Mouse (Mus musculus): ENCODE measurements around the gene Lck. TPM values are rescaled to one million over a fixed set of nuclear protein-coding genes. Genes with fewer than 3 reads are reported as not detected.

Gene Lck
- total and polyA plus RNA-seq, 3 experiments = 0.84 to 3.5 (median 1.1) TPM

DNA sequence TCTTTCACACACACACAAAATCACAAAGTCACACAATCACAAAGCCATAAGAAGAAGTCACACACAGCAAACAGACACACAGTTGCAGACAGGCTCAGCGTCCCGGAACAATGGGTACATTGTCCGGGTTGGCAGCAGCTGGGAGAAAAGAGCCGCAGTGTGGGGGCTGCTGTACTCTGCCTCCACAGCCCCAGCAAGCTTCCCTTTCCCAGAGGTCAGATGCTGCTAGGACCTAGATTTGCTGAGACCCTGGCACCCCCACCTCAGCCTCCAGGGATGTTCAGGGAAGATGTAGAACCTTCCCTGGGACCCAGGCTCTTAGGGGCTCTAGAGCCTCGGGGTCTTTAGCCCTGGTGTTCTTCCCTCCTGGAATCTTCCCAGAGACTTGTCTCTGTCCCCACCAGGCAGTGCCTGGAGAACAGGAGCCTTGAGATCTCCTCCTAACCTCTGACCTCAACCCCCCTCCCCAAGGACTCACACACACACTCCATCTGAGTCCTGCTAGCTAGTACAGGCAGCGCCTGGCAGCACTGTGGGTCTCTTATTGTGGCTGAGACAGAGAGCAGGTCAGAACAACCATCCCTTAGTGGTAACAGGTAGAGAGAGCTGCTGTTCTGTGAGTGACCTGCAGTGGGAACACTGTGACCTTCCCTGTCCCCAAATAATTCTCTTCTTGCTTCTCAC lies 61.9 kb downstream of the Lck start:
- 69% methylated on average over 6 of the region's 6 CpGs for WGBS
- H3K9ac ChIP-seq (ENCODE audit: low read depth, low read length) = no peak overlapping the region
- intact Hi-C loops (cut with DNase I) = no loop called here
- peaks cover 6% of the 10 kb centered on the region for H3K4me1 ChIP-seq (ENCODE audit: control insufficient read depth, insufficient read depth, low read length)
- TF ChIP-seq POLR2A (IDR thresholded peaks at IDR 0.05; ENCODE audit: insufficient read depth, low read depth, low read length) (no peak), EP300 (IDR thresholded peaks at IDR 0.05; ENCODE audit: insufficient read depth, low read depth, low read length) (no peak), CTCF (IDR thresholded peaks at IDR 0.05) (no peak)
- DNase-seq = no peak
- no peak overlapping the region for H3K27ac ChIP-seq
- H3K36me3 ChIP-seq (ENCODE audit: control insufficient read depth, insufficient read depth, low read length) = no peaks in the 10 kb centered on the region
- H3K4me3 ChIP-seq = no peak overlapping the region
- H3K27me3 ChIP-seq (ENCODE audit: control insufficient read depth, insufficient read depth, low read length) = no peaks in the 10 kb centered on the region
- H3K79me2 ChIP-seq (replicated peaks; ENCODE audit: control insufficient read depth, insufficient read depth, low read length) = no peaks in the 10 kb centered on the region

DNA sequence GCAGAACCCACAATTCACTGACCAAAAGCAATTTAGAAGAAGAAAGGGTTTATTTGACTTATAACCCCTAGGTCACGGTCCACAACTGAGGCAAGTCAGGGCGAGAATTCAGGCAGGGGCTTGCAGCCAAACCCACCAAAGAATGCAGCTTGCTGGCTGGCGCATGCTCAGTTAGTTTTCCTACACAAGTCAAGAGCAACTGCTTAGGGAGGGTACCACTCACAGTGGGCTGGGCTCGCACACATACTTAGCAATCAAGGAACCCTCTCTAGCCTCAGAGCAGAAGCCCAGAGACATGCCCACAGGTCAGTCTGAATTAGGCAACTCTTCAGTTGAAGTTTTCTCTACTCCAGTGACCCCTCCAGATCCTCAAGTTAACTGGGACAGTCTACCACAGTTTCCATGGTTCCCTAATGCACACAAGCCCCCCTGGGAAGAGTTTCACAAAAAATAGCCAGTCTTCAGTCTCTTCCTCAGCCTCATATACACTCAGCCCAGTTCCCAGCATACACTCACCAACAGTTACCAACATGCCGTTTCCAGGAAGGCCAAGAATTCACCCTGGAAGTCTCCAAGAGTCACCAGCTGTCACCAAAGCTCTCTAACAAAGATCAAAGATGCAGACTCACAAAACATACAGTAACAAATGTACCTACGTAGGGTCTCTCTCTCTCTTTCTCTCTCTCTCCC lies 62.6 kb downstream of the Lck start:
- Histone ChIP-seq H3K27ac (no peak overlapping the region), H3K4me3 (no peak overlapping the region), H3K4me1 (ENCODE audit: control insufficient read depth, insufficient read depth, low read length) (peaks cover 6% of the 10 kb centered on the region), H3K79me2 (replicated peaks; ENCODE audit: control insufficient read depth, insufficient read depth, low read length) (no peaks in the 10 kb centered on the region), H3K27me3 (ENCODE audit: control insufficient read depth, insufficient read depth, low read length) (no peaks in the 10 kb centered on the region), H3K36me3 (ENCODE audit: control insufficient read depth, insufficient read depth, low read length) (no peaks in the 10 kb centered on the region), H3K9ac (ENCODE audit: low read depth, low read length) (no peak overlapping the region)
- intact Hi-C loops (cut with DNase I) = no loop called here
- 73% methylated on average over 6 of the region's 6 CpGs for WGBS
- no peak for DNase-seq
- TF ChIP-seq POLR2A (IDR thresholded peaks at IDR 0.05; ENCODE audit: insufficient read depth, low read depth, low read length) = no peak
- TF ChIP-seq CTCF (IDR thresholded peaks at IDR 0.05) = no peak
- no peak for TF ChIP-seq EP300 (IDR thresholded peaks at IDR 0.05; ENCODE audit: insufficient read depth, low read depth, low read length)

DNA sequence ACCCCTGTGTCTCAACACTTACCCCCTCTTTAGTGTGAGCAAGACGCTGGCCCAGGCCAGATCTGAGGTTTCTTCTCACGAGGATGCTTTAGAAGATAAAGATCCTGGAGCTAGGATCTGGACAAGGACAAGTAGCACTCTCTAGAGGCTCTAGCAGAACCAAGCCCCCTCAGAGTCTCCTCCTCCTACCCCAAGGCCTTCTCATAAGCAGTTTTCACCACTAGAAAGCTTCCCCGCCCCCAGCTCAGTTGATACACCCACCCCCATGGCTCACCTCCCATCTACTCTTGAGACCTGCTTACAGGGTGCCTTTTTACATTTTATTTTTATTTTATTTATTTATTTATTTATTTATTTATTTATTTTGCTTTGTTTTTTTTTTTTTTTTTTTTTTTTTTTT lies 63.8 kb downstream of the Lck start:
- no peaks in the 10 kb centered on the region for H3K27me3 ChIP-seq (ENCODE audit: control insufficient read depth, insufficient read depth, low read length)
- peaks cover 6% of the 10 kb centered on the region for H3K4me1 ChIP-seq (ENCODE audit: control insufficient read depth, insufficient read depth, low read length)
- H3K36me3 ChIP-seq (ENCODE audit: control insufficient read depth, insufficient read depth, low read length) = no peaks in the 10 kb centered on the region
- no peak overlapping the region for H3K27ac ChIP-seq
- no peaks in the 10 kb centered on the region for H3K79me2 ChIP-seq (replicated peaks; ENCODE audit: control insufficient read depth, insufficient read depth, low read length)
- WGBS = 81% methylated on average over 3 of the region's 3 CpGs
- H3K9ac ChIP-seq (ENCODE audit: low read depth, low read length) = no peak overlapping the region
- intact Hi-C loops (cut with DNase I) = no loop called here
- TF ChIP-seq EP300 (IDR thresholded peaks at IDR 0.05; ENCODE audit: insufficient read depth, low read depth, low read length) (no peak), CTCF (IDR thresholded peaks at IDR 0.05) (no peak), POLR2A (IDR thresholded peaks at IDR 0.05; ENCODE audit: insufficient read depth, low read depth, low read length) (no peak)
- H3K4me3 ChIP-seq = no peak overlapping the region
- DNase-seq = no peak

DNA sequence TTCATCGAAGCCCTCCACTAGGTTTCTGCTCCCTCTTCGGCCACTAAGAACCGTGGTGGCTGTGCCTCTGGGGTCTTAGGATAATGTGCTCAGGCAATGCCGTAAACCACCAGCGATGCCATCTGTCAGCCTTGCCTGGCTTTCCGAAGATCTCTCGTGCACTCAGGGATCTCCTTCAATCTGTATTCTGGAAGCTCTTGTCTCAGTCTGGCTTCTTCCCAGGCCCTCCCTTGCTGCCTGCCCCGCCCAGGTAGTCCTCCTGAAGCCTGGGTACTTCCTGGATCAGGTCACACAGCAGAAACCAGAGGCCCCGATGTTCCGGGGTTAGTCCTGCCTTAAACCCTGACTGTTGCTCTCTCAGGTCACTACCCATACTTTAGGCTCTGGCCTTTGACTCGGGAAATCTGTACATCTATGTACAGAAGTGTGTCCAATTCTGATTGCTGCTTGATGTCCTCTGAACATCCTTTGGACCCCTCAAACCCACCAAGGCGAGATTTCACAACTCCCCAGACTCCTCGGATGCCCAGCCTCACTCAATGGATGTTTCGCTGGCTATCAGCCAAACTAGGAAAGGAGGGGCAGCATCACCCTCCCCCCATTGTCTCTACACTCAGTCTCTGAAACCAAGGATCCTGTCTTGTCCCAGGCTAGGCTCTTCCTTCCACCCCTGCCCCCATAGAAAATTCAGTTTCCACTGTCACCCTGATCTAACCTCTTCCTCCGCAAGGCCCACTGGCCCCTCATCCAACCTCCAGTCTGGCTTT lies 64.4 kb downstream of the Lck start:
- Histone ChIP-seq H3K79me2 (replicated peaks; ENCODE audit: control insufficient read depth, insufficient read depth, low read length) (no peaks in the 10 kb centered on the region), H3K4me3 (no peak overlapping the region), H3K9ac (ENCODE audit: low read depth, low read length) (no peak overlapping the region), H3K27me3 (ENCODE audit: control insufficient read depth, insufficient read depth, low read length) (no peaks in the 10 kb centered on the region), H3K27ac (no peak overlapping the region), H3K36me3 (ENCODE audit: control insufficient read depth, insufficient read depth, low read length) (no peaks in the 10 kb centered on the region), H3K4me1 (ENCODE audit: control insufficient read depth, insufficient read depth, low read length) (peaks cover 6% of the 10 kb centered on the region)
- no peak for TF ChIP-seq CTCF (IDR thresholded peaks at IDR 0.05)
- no peak for DNase-seq
- WGBS = 60% methylated on average over 15 of the region's 15 CpGs
- intact Hi-C loops (cut with DNase I) = no loop called here

DNA sequence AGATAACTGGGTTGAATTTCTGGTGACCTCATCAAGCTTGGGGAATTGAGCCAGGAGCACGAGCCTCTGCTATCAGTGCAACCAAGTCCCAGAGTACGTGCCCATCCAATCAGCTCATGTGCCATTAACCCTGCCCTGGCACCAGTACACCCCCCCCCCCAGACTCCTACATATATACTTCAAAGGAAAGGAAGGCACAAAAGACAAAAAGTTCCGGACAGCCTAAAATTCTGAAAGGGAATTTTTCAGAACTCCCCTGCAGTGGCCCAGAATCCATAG lies 65.3 kb downstream of the Lck start:
- no peaks in the 10 kb centered on the region for H3K79me2 ChIP-seq (replicated peaks; ENCODE audit: control insufficient read depth, insufficient read depth, low read length)
- intact Hi-C loops (cut with DNase I) = no loop called here
- TF ChIP-seq POLR2A (IDR thresholded peaks at IDR 0.05; ENCODE audit: insufficient read depth, low read depth, low read length) (no peak), CTCF (IDR thresholded peaks at IDR 0.05) (no peak)
- no peak overlapping the region for H3K9ac ChIP-seq (ENCODE audit: low read depth, low read length)
- H3K4me1 ChIP-seq (ENCODE audit: control insufficient read depth, insufficient read depth, low read length) = peaks cover 6% of the 10 kb centered on the region
- no peak overlapping the region for H3K4me3 ChIP-seq
- H3K27ac ChIP-seq = no peak overlapping the region
- WGBS = 16% methylated on average over 3 of the region's 3 CpGs
- no peaks in the 10 kb centered on the region for H3K36me3 ChIP-seq (ENCODE audit: control insufficient read depth, insufficient read depth, low read length)
- DNase-seq = no peak
- no peaks in the 10 kb centered on the region for H3K27me3 ChIP-seq (ENCODE audit: control insufficient read depth, insufficient read depth, low read length)
